Comparison of ENCODE assay signal across 26 mouse cellular contexts in genomic region chr14:51229657-51230056, GRCm38 (mm10). TPM values are rescaled to one million over a fixed set of nuclear protein-coding genes. Genes with fewer than 3 reads are reported as not detected.
DNase-seq lines count a peak whose midpoint lies in the region; ATAC-seq and TF ChIP-seq lines count a peak whose summit lies in the region.
"Not testable (repeated sequence)": the region's sequence is repeated elsewhere in the genome, so short reads cannot be mapped to it uniquely, and the experiment has no call there.
"Had no signal": no experiment of that assay in that cellular context is flagged by ENCODE, and none has a peak within 500 bp of the region (broad histone marks: within the 10 kb centered on the region; RNA-seq: fewer than 3 reads in every experiment).

No protein-coding gene starts in this region.

- H3K4me2 ChIP-seq in embryonic facial prominence, embryonic 14.5 days (ENCODE audit: low read depth, low read length); stomach, embryonic 15.5 days; stomach, postnatal 0 days (replicated peaks; ENCODE audit: low read depth): not testable (repeated sequence)

- TF ChIP-seq CTCF in stomach, postnatal 0 days (IDR thresholded peaks at IDR 0.05; ENCODE audit: low read depth) = not testable (repeated sequence)

- H3K4me1 ChIP-seq in embryonic facial prominence, embryonic 14.5 days (ENCODE audit: control insufficient read depth, insufficient read depth, low read length); stomach, embryonic 15.5 days; stomach, postnatal 0 days (replicated peaks; ENCODE audit: control insufficient read depth, insufficient read depth): not testable (repeated sequence)

- ATAC-seq in embryonic facial prominence, embryonic 14.5 days (ENCODE audit: low read depth) = peak; percentile 82; the same call in 1 of the 2 replicates
- peak; percentile 37 to 39; a peak in 2 of 4 replicates for ATAC-seq in hematopoietic stem cell, adult 5-6 weeks (replicated peaks in 1 of 2; ENCODE audit: insufficient read depth in 1 of 2, low FRiP score in 2 of 2, low TSS enrichment in 1 of 2, low read depth in 1 of 2, poor library complexity in 2 of 2, severe bottlenecking in 2 of 2)
- peak; percentile 42; the same call in 1 of the 2 replicates for ATAC-seq in megakaryocyte progenitor cell, adult 5-6 weeks (replicated peaks; ENCODE audit: poor library complexity)
- ATAC-seq in stomach, embryonic 15.5 days (ENCODE audit: insufficient read depth, low FRiP score, low read depth) = not testable (repeated sequence)
- peak; percentile 79 for ATAC-seq in stomach, postnatal 0 days (ENCODE audit: low FRiP score, low TSS enrichment)

- not testable (repeated sequence) for H3K4me3 ChIP-seq in embryonic facial prominence, embryonic 14.5 days (ENCODE audit: low read depth, low read length); stomach, embryonic 15.5 days (replicated peaks); stomach, postnatal 0 days (ENCODE audit: low read depth, low read length)

- not testable (repeated sequence) for H3K27me3 ChIP-seq in embryonic facial prominence, embryonic 14.5 days (replicated peaks; ENCODE audit: control insufficient read depth, insufficient read depth, low read length); stomach, embryonic 15.5 days (replicated peaks); stomach, postnatal 0 days (ENCODE audit: control insufficient read depth, insufficient read depth, low read length)

- not testable (repeated sequence) for TF ChIP-seq EP300 in stomach, postnatal 0 days (optimal IDR thresholded peaks at IDR 0.05)

- H3K9me3 ChIP-seq in embryonic facial prominence, embryonic 14.5 days (ENCODE audit: control insufficient read depth, low read length); stomach, embryonic 15.5 days; stomach, postnatal 0 days (ENCODE audit: control insufficient read depth, low read length): not testable (repeated sequence)

- 65% methylated on average over 4 of the region's 4 CpGs for WGBS in embryonic facial prominence, embryonic 14.5 days
- 47% methylated on average over 4 of the region's 4 CpGs for WGBS in stomach, embryonic 15.5 days
- 38% methylated on average over 4 of the region's 4 CpGs for WGBS in stomach, postnatal 0 days

- peak; percentile 4 for DNase-seq in brain, adult 2 months (ENCODE audit: low read depth, low spot score)
- DNase-seq in embryonic facial prominence, embryonic 14.5 days (ENCODE audit: low spot score); stomach, postnatal 0 days (ENCODE audit: low spot score): not testable (repeated sequence)
- peak; percentile 19 for DNase-seq in lung, postnatal 36 days

- not testable (repeated sequence) for H3K27ac ChIP-seq in embryonic facial prominence, embryonic 14.5 days (replicated peaks; ENCODE audit: low read depth, low read length); stomach, postnatal 0 days (replicated peaks)
- peak overlapping the region; percentile 31; the same call in 1 of the 2 replicates for H3K27ac ChIP-seq in stomach, embryonic 15.5 days

- not testable (repeated sequence) for H3K36me3 ChIP-seq in embryonic facial prominence, embryonic 14.5 days (ENCODE audit: control insufficient read depth, insufficient read depth, low read length); stomach, embryonic 15.5 days; stomach, postnatal 0 days (ENCODE audit: control insufficient read depth, insufficient read depth, low read length)

- not testable (repeated sequence) for H3K9ac ChIP-seq in embryonic facial prominence, embryonic 14.5 days (ENCODE audit: low read depth, low read length); stomach, embryonic 15.5 days; stomach, postnatal 0 days (ENCODE audit: low read length)

RNA-seq across cellular contexts. Expression of gene Rnase2a, which starts 26.3 kb away (rescaled TPM):
- polyA plus RNA-seq in embryonic facial prominence, embryonic 14.5 days (2014; fragmentation: Nextera tagmentation; extraction: Ambion mirVana) = not detected in 2 replicates
- total RNA-seq in hematopoietic stem cell, adult 5-6 weeks (2017) = not detected in 2 replicates
- total RNA-seq in megakaryocyte progenitor cell, adult 5-6 weeks (2015) = not detected in 2 replicates
- not detected in 2 replicates for total RNA-seq in megakaryocyte progenitor cell, adult 5-6 weeks (2017)
- polyA plus RNA-seq in stomach, embryonic 15.5 days (2015; fragmentation: Nextera tagmentation; extraction: Ambion mirVana) = not detected in 2 replicates
- polyA plus RNA-seq in stomach, postnatal 0 days (2015; fragmentation: Nextera tagmentation; extraction: Ambion mirVana) = not detected in 2 replicates
- total RNA-seq: CH12.LX, G1E had no signal
- polyA plus RNA-seq: activated CD4-positive, CD25-positive, alpha-beta regulatory T cell, adult 4 months; brain, embryonic 14.5 days; CD4-positive, CD25-positive, alpha-beta regulatory T cell, adult 4 months; cortical plate, adult 2 months; embryonic facial prominence, embryonic 10.5 days; embryonic facial prominence, embryonic 12.5 days; embryonic facial prominence, embryonic 15.5 days; erythroblast, embryonic 14.5 days; forebrain, embryonic 10.5 days; forebrain, embryonic 12.5 days; forebrain, embryonic 14.5 days; forebrain, embryonic 16.5 days; G1E; Patski had no signal

RNA-seq across cellular contexts. Expression of gene Ear14, which starts 26.5 kb away (rescaled TPM):
- not detected in 2 replicates for polyA plus RNA-seq in embryonic facial prominence, embryonic 14.5 days (2014; fragmentation: Nextera tagmentation; extraction: Ambion mirVana)
- not detected in 2 replicates for total RNA-seq in hematopoietic stem cell, adult 5-6 weeks (2017)
- total RNA-seq in megakaryocyte progenitor cell, adult 5-6 weeks (2015) = not detected in 2 replicates
- total RNA-seq in megakaryocyte progenitor cell, adult 5-6 weeks (2017) = not detected in 2 replicates
- not detected in 2 replicates for polyA plus RNA-seq in stomach, embryonic 15.5 days (2015; fragmentation: Nextera tagmentation; extraction: Ambion mirVana)
- not detected in 2 replicates for polyA plus RNA-seq in stomach, postnatal 0 days (2015; fragmentation: Nextera tagmentation; extraction: Ambion mirVana)
- total RNA-seq: adrenal gland, adult 18-20 months; adrenal gland, adult 8-10 months; adrenal gland, postnatal 14 days; adrenal gland, postnatal 36 days; CH12.LX had no signal
- polyA plus RNA-seq: activated CD4-positive, CD25-positive, alpha-beta regulatory T cell, adult 4 months; brain, embryonic 14.5 days; CD4-positive, CD25-positive, alpha-beta regulatory T cell, adult 4 months; cortical plate, adult 2 months; embryonic facial prominence, embryonic 10.5 days; embryonic facial prominence, embryonic 12.5 days; embryonic facial prominence, embryonic 15.5 days; erythroblast, embryonic 14.5 days; forebrain, embryonic 10.5 days; forebrain, embryonic 12.5 days; forebrain, embryonic 14.5 days; forebrain, embryonic 16.5 days; G1E; Patski had no signal

RNA-seq across cellular contexts. Expression of gene Ang2, which starts 30.7 kb away (rescaled TPM):
- polyA plus RNA-seq in embryonic facial prominence, embryonic 14.5 days (2014; fragmentation: Nextera tagmentation; extraction: Ambion mirVana) = not detected in 2 replicates
- total RNA-seq in hematopoietic stem cell, adult 5-6 weeks (2017) = not detected in 2 replicates
- total RNA-seq in megakaryocyte progenitor cell, adult 5-6 weeks (2015) = not detected in 2 replicates
- total RNA-seq in megakaryocyte progenitor cell, adult 5-6 weeks (2017) = not detected in 2 replicates
- polyA plus RNA-seq in stomach, embryonic 15.5 days (2015; fragmentation: Nextera tagmentation; extraction: Ambion mirVana) = not detected in 2 replicates
- 0.46 and 0.76 TPM in 2 replicates for polyA plus RNA-seq in stomach, postnatal 0 days (2015; fragmentation: Nextera tagmentation; extraction: Ambion mirVana)
- total RNA-seq: adrenal gland, adult 18-20 months; adrenal gland, adult 8-10 months; adrenal gland, postnatal 14 days; adrenal gland, postnatal 36 days; CH12.LX; G1E had no signal
- polyA plus RNA-seq: activated CD4-positive, CD25-positive, alpha-beta regulatory T cell, adult 4 months; brain, embryonic 14.5 days; CD4-positive, CD25-positive, alpha-beta regulatory T cell, adult 4 months; cortical plate, adult 2 months; embryonic facial prominence, embryonic 10.5 days; embryonic facial prominence, embryonic 12.5 days; erythroblast, embryonic 14.5 days; forebrain, embryonic 10.5 days; forebrain, embryonic 12.5 days; forebrain, embryonic 14.5 days; forebrain, embryonic 16.5 days; G1E; Patski had no signal
